Mouse (Mus musculus) intestine, postnatal 0 days (tissue): ENCODE results near the gene Ifi206. TPM values are rescaled to one million over a fixed set of nuclear protein-coding genes. Genes with fewer than 3 reads are reported as not detected.

Experiments
- ATAC-seq: fragments of 200-750 bp; cut with Nextera tagmentation; 2 replicates; pipeline ENCODE4 v1.8.0; 2017; ENCODE audit warnings: mild to moderate bottlenecking, moderate TSS enrichment, moderate library complexity
- H3K27ac ChIP-seq: fragments of 300-500 bp; sonication (generic); 2 replicates; pipeline ENCODE4 v1.5.1; 2014; ENCODE audit warnings: mild to moderate bottlenecking, low read depth, low read length, moderate library complexity
- H3K27me3 ChIP-seq: fragments of 300-500 bp; sonication (generic); replicated peaks from 2 replicates; pipeline ENCODE4 v1.6.1; 2014; ENCODE audit warnings: low read length, mixed read lengths; ENCODE audit not compliant: control insufficient read depth, insufficient read depth
- H3K36me3 ChIP-seq: fragments of 300-500 bp; sonication (generic); 2 replicates; pipeline ENCODE4 v1.6.1; 2014; ENCODE audit warnings: mild to moderate bottlenecking, moderate library complexity; ENCODE audit not compliant: control insufficient read depth, insufficient read depth
- H3K4me1 ChIP-seq: fragments of 300-500 bp; sonication (generic); replicated peaks from 2 replicates; pipeline ENCODE4 v1.6.1; 2014; ENCODE audit warnings: antibody characterized with exemption, low read length, mixed read lengths; ENCODE audit not compliant: control insufficient read depth, insufficient read depth
- H3K4me2 ChIP-seq: fragments of 300-500 bp; sonication (generic); replicated peaks from 2 replicates; pipeline ENCODE4 v1.6.1; 2014; ENCODE audit warnings: low read depth, mild to moderate bottlenecking, moderate library complexity
- H3K4me3 ChIP-seq: fragments of 300-500 bp; sonication (generic); 2 replicates; pipeline ENCODE4 v1.5.1; 2014; ENCODE audit warnings: low read depth, low read length
- H3K9ac ChIP-seq: fragments of 300-500 bp; sonication (generic); 2 replicates; pipeline ENCODE4 v1.6.1; 2014; ENCODE audit warnings: mild to moderate bottlenecking, low read depth, low read length
- H3K9me3 ChIP-seq: fragments of 300-500 bp; sonication (generic); 2 replicates; pipeline ENCODE4 v1.6.1; 2016; ENCODE audit warnings: mixed run types; ENCODE audit not compliant: control insufficient read depth
- CTCF ChIP-seq: sonication (generic); IDR thresholded peaks from 2 replicates; pipeline ENCODE4 v1.5.1; 2016; ENCODE audit warnings: low read depth, mild to moderate bottlenecking, control low read depth, antibody characterized with exemption, moderate library complexity
- WGBS: fragments of 180-500 bp; shearing (Covaris S2); extraction: QIAGEN DNeasy Blood & Tissue Kit; methylation state at CpG from one replicate; pipeline ENCODE4 v1.1.7; 2014; 5-methylcytosine and 5-hydroxymethylcytosine counted together
- polyA plus RNA-seq: library from polyadenylated mRNA; unstranded; fragments of >200 nt; fragmentation: Nextera tagmentation; extraction: Ambion mirVana; gene quantifications from 2 replicates; pipeline ENCODE4 v1.2.1, GENCODE M21; 2015

Ifi206 gene
- polyA plus RNA-seq, 1 experiment from 2014 or later: 0.16 TPM

DNA sequence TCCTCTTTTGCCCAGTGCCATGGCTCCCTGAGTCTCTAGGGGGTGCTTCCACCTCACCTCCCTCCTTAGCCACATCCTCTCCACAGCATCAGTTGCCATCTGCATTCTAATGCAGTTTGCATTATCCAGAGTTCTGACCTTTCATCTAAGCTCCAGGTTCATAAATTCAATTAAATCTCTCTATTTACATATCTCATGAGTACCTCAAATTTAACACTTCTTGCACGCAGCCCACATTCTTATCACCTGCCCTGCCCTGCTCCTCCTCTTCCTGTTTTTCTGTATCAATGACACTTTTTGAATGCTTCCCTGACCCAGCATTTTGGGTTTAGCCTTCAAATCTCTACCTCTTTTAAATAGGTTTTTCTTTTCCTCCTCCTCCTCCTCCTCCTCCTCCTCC is 50.2 kb downstream of the Ifi206 start:
- Histone ChIP-seq H3K9me3 (no peaks in the 10 kb centered on the region), H3K9ac (no peak overlapping the region), H3K4me3 (no peak overlapping the region), H3K4me2 (no peak overlapping the region), H3K4me1 (no peaks in the 10 kb centered on the region), H3K36me3 (no peaks in the 10 kb centered on the region), H3K27me3 (no peaks in the 10 kb centered on the region), H3K27ac (no peak overlapping the region)
- WGBS: 39% methylated on average over 1 of the region's 1 CpGs
- no peak for ATAC-seq
- TF ChIP-seq CTCF: no peak

DNA sequence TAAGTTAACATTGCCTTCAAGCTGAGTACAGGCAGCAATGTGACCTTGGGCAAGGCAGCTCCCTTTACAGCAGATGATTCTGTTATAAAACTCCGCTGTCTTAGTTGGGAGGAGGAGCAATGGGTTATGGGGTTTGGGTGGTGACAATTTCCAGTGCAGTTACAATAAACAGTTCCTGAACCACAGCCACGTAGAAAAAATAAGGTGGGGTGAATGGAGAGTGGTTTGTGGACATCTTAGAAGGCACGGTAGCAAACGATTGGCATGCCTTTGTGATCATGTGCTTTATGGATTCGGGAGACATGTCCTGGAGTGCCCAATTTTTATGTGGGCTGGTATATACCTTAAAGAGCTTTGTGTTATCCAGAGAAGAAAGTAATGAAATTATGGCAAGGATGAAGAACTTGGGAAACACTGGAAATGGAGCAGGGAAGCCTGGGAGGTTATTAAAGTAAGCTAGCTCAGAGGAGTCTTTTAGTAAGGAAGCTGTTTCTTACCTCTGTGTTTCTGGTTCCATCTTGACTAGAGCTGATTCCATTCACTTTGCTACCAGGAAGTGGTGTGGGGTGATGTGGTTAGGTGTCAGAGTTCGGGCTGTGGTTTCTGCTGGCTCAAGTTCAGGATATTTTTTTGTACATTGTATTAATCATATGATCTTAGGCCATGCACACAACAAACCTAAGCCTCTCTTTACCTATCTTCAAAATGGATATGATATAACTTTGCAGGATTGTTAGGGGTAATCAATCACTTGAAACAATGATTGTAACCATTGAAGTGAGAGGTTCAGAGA is 53.5 kb downstream of the Ifi206 start:
- no peak overlapping the region for H3K27ac ChIP-seq
- no peak overlapping the region for H3K9ac ChIP-seq
- H3K36me3 ChIP-seq: no peaks in the 10 kb centered on the region
- H3K4me1 ChIP-seq: no peaks in the 10 kb centered on the region
- no peak overlapping the region for H3K4me2 ChIP-seq
- no peaks in the 10 kb centered on the region for H3K9me3 ChIP-seq
- 62% methylated on average over 6 of the region's 6 CpGs for WGBS
- no peak overlapping the region for H3K4me3 ChIP-seq
- H3K27me3 ChIP-seq: no peaks in the 10 kb centered on the region
- no peak for TF ChIP-seq CTCF
- no peak for ATAC-seq

DNA sequence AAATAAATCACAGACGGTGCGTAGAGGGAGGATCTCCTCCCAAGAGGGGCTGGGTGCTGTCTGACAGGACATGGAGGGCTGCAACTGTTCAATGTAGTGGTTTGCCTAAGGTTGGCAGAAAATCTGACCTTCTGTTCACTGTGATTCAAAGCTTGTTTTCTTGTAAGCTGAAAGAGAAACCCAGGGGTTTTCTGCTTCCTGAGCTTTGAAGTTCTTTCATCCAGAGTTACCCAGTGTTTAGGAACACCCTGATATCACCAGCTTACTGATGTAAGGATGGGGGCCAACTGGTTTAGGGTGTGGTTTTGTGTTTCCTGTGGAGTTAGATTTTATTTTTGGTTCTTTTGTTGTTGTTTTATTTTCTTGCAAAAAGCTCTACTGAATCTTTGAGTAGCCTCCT is 58.4 kb downstream of the Ifi206 start:
- Histone ChIP-seq H3K27ac (no peak overlapping the region), H3K4me2 (no peak overlapping the region), H3K9me3 (no peaks in the 10 kb centered on the region), H3K4me3 (no peak overlapping the region), H3K36me3 (no peaks in the 10 kb centered on the region), H3K27me3 (no peaks in the 10 kb centered on the region), H3K4me1 (no peaks in the 10 kb centered on the region), H3K9ac (no peak overlapping the region)
- no peak for ATAC-seq
- no peak for TF ChIP-seq CTCF
- WGBS: 74% methylated on average over 2 of the region's 2 CpGs

DNA sequence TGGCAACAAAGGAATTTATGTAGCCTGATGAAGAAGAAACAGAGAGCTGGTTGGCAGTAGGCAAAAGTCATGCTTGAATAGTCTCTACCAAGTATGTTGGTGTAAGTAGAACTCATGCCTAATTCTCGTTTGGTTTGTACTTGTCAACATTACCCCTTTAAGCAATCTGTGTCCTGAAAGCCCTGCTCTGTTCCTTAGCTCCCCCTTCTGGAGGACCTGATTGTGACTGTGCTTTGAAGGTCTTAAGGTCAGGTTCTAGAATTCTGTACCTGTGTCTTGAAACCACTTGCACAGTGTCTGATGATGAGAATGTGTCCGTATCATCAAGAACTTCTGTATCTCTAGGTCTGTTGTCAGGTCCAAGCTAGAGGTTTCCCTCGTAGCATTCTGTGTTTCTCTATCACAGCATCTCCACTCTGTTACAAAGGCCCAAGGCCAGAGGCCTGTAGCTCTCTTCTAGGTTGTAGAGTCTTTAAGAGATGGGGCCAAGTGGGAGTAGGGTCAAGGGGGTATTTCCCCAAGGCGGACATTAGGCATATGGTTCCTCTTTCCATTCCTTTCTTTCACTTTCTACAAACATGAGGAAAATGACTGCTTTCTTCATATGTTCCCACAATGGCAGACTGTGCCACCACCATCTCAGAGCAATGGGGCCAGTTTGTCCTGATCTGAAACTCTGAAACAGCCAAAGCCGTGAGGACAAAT is 60.7 kb downstream of the Ifi206 start:
- Histone ChIP-seq H3K4me2 (no peak overlapping the region), H3K27ac (no peak overlapping the region), H3K9ac (no peak overlapping the region), H3K9me3 (no peaks in the 10 kb centered on the region), H3K4me1 (no peaks in the 10 kb centered on the region), H3K27me3 (no peaks in the 10 kb centered on the region), H3K4me3 (no peak overlapping the region), H3K36me3 (no peaks in the 10 kb centered on the region)
- WGBS: 84% methylated on average over 5 of the region's 5 CpGs
- TF ChIP-seq CTCF: peak; percentile 40
- no peak for ATAC-seq

DNA sequence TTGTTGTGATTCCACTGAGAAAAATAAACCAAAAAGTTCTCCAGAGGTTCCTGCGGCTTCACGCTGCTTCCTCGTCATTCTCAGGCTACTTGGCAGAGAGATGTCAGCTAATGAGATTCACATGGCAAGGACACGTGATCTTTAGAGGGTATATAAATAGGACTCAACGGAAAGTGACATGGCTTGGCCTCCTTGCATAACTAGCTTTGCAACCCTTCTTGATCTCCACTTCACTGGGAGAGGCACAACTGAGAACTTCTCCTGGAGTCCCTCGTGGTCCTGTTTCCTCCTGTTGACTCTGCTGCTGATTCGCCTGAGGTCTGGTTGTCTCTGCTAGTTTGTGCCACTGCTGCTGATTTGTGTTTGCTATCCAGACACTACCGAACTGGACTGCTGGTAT is 63.5 kb downstream of the Ifi206 start:
- Histone ChIP-seq H3K4me2 (no peak overlapping the region), H3K36me3 (no peaks in the 10 kb centered on the region), H3K4me3 (no peak overlapping the region), H3K4me1 (no peaks in the 10 kb centered on the region), H3K27me3 (no peaks in the 10 kb centered on the region), H3K9ac (no peak overlapping the region), H3K27ac (no peak overlapping the region), H3K9me3 (no peaks in the 10 kb centered on the region)
- no peak for TF ChIP-seq CTCF
- 82% methylated on average over 8 of the region's 8 CpGs for WGBS
- no peak for ATAC-seq

DNA sequence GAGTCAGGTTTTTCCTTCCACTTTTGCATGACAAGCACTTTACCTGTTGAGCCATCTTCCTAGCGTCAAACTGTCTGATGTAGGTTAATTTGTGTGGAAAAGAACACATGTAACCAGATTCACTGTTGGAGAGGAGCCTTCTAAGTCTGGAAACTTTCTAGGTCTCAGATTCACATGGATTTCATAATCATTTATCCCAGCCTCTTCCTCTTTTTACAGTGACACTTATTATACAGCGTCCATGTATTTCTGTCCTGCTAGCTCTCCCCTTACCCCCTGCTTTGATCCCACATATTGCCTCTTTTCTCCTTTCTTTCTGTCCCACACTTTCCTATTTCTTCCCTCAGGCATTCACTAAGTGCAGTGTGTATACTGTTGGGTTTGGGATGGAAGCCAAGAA is 64.5 kb downstream of the Ifi206 start:
- no peaks in the 10 kb centered on the region for H3K36me3 ChIP-seq
- no peak overlapping the region for H3K4me3 ChIP-seq
- no peaks in the 10 kb centered on the region for H3K4me1 ChIP-seq
- H3K27me3 ChIP-seq: no peaks in the 10 kb centered on the region
- no peak for TF ChIP-seq CTCF
- H3K27ac ChIP-seq: no peak overlapping the region
- no peak overlapping the region for H3K4me2 ChIP-seq
- H3K9ac ChIP-seq: no peak overlapping the region
- no peak for ATAC-seq
- 76% methylated on average over 2 of the region's 2 CpGs for WGBS
- no peaks in the 10 kb centered on the region for H3K9me3 ChIP-seq
